Mouse (Mus musculus): ENCODE measurements around the gene 4921509C19Rik.
A peak's percentile ranks its signal among the peaks of the same experiment; 100 is the strongest.
"Not testable (repeated sequence)": the region's sequence is repeated elsewhere in the genome, so short reads cannot be mapped to it uniquely, and the experiment has no call there.

Gene 4921509C19Rik

GRCm38 (mm10) chr2:151476053-151476452 is at the start of gene 4921509C19Rik:
Gene 4921509C19Rik (minus strand): TSS chr2:151476153.
- not testable (repeated sequence) for TF ChIP-seq GATA4 (IDR thresholded peaks at IDR 0.05; ENCODE audit: insufficient replicate concordance, low read length)

- TF ChIP-seq GATA4 (IDR thresholded peaks at IDR 0.05; ENCODE audit: insufficient replicate concordance, low read length), result no peak
Measured at GRCm38 (mm10) chr2:151525520-151525919, 49.6 kb upstream of the 4921509C19Rik start.

GRCm38 (mm10) chr2:151524324-151525041 is 48.5 kb upstream of the 4921509C19Rik start:
- no peak for TF ChIP-seq GATA4 (IDR thresholded peaks at IDR 0.05; ENCODE audit: insufficient replicate concordance, low read length)

- TF ChIP-seq GATA4 (IDR thresholded peaks at IDR 0.05; ENCODE audit: insufficient replicate concordance, low read length), result no peak
Measured at GRCm38 (mm10) chr2:151519000-151519399, 43.0 kb upstream of the 4921509C19Rik start.

- TF ChIP-seq GATA4 (IDR thresholded peaks at IDR 0.05; ENCODE audit: insufficient replicate concordance, low read length), result no peak
Measured at GRCm38 (mm10) chr2:151513525-151514285, 37.8 kb upstream of the 4921509C19Rik start.

GRCm38 (mm10) chr2:151512199-151512598 is 36.2 kb upstream of the 4921509C19Rik start:
- TF ChIP-seq GATA4 (IDR thresholded peaks at IDR 0.05; ENCODE audit: insufficient replicate concordance, low read length), result no peak

- TF ChIP-seq GATA4 (IDR thresholded peaks at IDR 0.05; ENCODE audit: insufficient replicate concordance, low read length), result no peak
Measured at GRCm38 (mm10) chr2:151504226-151504625, 28.3 kb upstream of the 4921509C19Rik start.

GRCm38 (mm10) chr2:151500442-151501007 is 24.6 kb upstream of the 4921509C19Rik start:
- no peak for TF ChIP-seq GATA4 (IDR thresholded peaks at IDR 0.05; ENCODE audit: insufficient replicate concordance, low read length)

GRCm38 (mm10) chr2:151498358-151498757 is 22.4 kb upstream of the 4921509C19Rik start:
- no peak for TF ChIP-seq GATA4 (IDR thresholded peaks at IDR 0.05; ENCODE audit: insufficient replicate concordance, low read length)

GRCm38 (mm10) chr2:151494035-151494803 is 18.3 kb upstream of the 4921509C19Rik start, which contains the start of gene Nsfl1c:
Gene Nsfl1c (plus strand): TSS chr2:151494182.
- peak; percentile 76; the same call in 1 of the 2 replicates for TF ChIP-seq GATA4 (IDR thresholded peaks at IDR 0.05; ENCODE audit: insufficient replicate concordance, low read length)

- TF ChIP-seq GATA4 (IDR thresholded peaks at IDR 0.05; ENCODE audit: insufficient replicate concordance, low read length), result no peak
Measured at GRCm38 (mm10) chr2:151486496-151486895, 10.5 kb upstream of the 4921509C19Rik start.

All from liver, adult (tissue).